Mouse (Mus musculus) megakaryocyte, embryonic 14.5 days (primary cell): ENCODE measurements around the gene Clip4.

Source experiments
- FLI1 ChIP-seq: IDR thresholded peaks from 2 replicates; pipeline ENCODE4 v1.6.1; 2012; ENCODE audit warnings: low read length, inconsistent platforms, mixed read lengths
- GATA1 ChIP-seq: IDR thresholded peaks from 3 replicates; pipeline ENCODE4 v1.6.1; 2012; ENCODE audit warnings: mixed read lengths, low read length, inconsistent platforms, borderline replicate concordance

DNA sequence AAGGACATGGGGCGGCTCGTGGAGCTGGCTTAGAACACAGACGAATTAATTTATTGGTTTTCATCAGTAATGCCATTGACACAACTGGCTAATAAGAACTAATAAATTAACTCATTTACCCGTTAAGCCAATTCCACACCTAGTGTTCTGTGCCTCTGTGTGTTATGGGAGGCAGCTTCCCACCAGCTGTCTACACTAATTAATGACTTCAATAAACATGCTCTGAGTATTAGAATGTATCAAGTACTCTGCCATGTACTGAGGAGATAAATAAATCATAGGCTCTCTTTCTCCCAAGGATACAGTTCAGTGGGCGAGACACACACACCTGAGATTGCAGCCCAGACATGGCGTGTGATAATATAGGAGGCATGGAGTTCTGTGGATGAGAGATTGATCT lies 113.1 kb downstream of the Clip4 start:
- no peak for TF ChIP-seq GATA1
- no peak for TF ChIP-seq FLI1
